Mouse (Mus musculus): ENCODE measurements around the gene Sgk2.

DNA sequence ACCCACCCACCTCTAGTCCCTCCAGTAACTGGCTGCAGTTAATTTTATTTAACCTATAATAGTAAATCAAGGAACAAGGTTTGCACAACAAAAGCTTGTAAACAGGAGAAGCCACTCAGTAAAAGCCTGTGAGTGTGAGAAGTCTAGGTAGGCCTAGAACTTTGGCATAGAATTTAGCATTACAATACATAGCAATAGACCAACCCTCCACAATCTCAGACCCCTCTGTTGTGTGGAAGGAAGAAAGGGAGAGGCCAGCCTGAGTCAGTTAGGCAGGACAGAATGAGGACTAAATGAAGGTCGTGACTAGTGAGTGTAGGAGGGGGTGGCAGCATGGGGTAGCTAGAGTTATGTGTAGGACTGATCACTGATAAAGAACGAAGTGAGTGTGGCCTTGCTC is 44.6 kb downstream of the Sgk2 start:
- TF ChIP-seq CTCF (IDR thresholded peaks at IDR 0.05; ENCODE audit: low read depth), result no peak
- TF ChIP-seq EP300 (IDR thresholded peaks at IDR 0.05; ENCODE audit: low read depth), result no peak

Data from heart, postnatal 0 days (tissue).